Mouse (Mus musculus): ENCODE measurements around the gene Olfr507. TPM values are rescaled to one million over a fixed set of nuclear protein-coding genes. Genes with fewer than 3 reads are reported as not detected.

Olfr507 gene
- not detected for total RNA-seq (2023)

GRCm38 (mm10) chr7:108621514-108621913 is at the start of gene Olfr507:
Gene Olfr507, plus strand, starts transcription at chr7:108621814.

GRCm38 (mm10) chr7:108610487-108610886 is 11.1 kb upstream of the Olfr507 start, which contains the start of gene Olfr506:
Gene Olfr506, plus strand, starts transcription at chr7:108610787.

GRCm38 (mm10) chr7:108629694-108630093 is 8.1 kb downstream of the Olfr507 start, which contains the start of gene Olfr508:
Gene Olfr508, plus strand, starts transcription at chr7:108629994.

GRCm38 (mm10) chr7:108651806-108652205 is 30.2 kb downstream of the Olfr507 start, which contains the start of gene Olfr509:
Gene Olfr509, minus strand, starts transcription at chr7:108651906.

GRCm38 (mm10) chr7:108666118-108666517 is 44.5 kb downstream of the Olfr507 start, which contains the start of gene Olfr510:
Gene Olfr510, plus strand, starts transcription at chr7:108666418.

Other genes starting within 250 kb of the Olfr507 start
- gene Olfr495, start 228.6 kb upstream of the Olfr507 start, total RNA-seq (2023), result not detected
- not detected for gene Olfr497, start 201.4 kb upstream of the Olfr507 start, total RNA-seq (2023)
- gene Olfr498, start 156.5 kb upstream of the Olfr507 start, total RNA-seq (2023), result not detected
- gene Olfr502, start 96.7 kb upstream of the Olfr507 start, total RNA-seq (2023), result not detected
- not detected for gene Olfr503, start 77.3 kb upstream of the Olfr507 start, total RNA-seq (2023)
- gene Olfr504, start 56.0 kb upstream of the Olfr507 start, total RNA-seq (2023), result not detected
- gene Olfr506, start 11.0 kb upstream of the Olfr507 start, total RNA-seq (2023), result not detected
- not detected for gene Olfr508, start 8.2 kb downstream of the Olfr507 start, total RNA-seq (2023)
- gene Olfr509, start 30.1 kb downstream of the Olfr507 start, total RNA-seq (2023), result under 1 TPM in 1 of 2 experiments, not detected in 1; 0.15 TPM
- not detected for gene Olfr510, start 44.6 kb downstream of the Olfr507 start, total RNA-seq (2023)
- gene Olfr512, start 91.5 kb downstream of the Olfr507 start, total RNA-seq (2023), result not detected
- gene Olfr513, start 129.2 kb downstream of the Olfr507 start, total RNA-seq (2023), result not detected
- gene Olfr514, start 204.2 kb downstream of the Olfr507 start, total RNA-seq (2023), result not detected
- gene Olfr516, start 228.7 kb downstream of the Olfr507 start, total RNA-seq (2023), result not detected